Mouse (Mus musculus) gastrocnemius, postnatal 14 days (tissue): ENCODE measurements around the gene Srgn. TPM values are rescaled to one million over a fixed set of nuclear protein-coding genes. Genes with fewer than 3 reads are reported as not detected.

Experiments used
- DNase-seq: peaks from one replicate; pipeline ENCODE4 v3.0.0; 2021; ENCODE audit warnings: mixed read lengths
- intact Hi-C: fragments of 180-260 bp; cut with DNase I; formaldehyde crosslinking; loops from one replicate; pipeline ENCODE4 v1.15.1; 2025; ENCODE audit warnings: low total_unique reads
- total RNA-seq, 2 experiments: library from RNA; stranded (reverse); gene quantifications; 2 replicates each; pipeline ENCODE4 v1.2.3; 2021

Srgn gene
- total RNA-seq, 2 experiments from 2014 or later = 11.8 to 14.0 TPM

- peak; percentile 36 for DNase-seq
- intact Hi-C loops = no loop called here
These were observed 2.9 kb upstream of the Srgn start for GRCm38 (mm10) chr10:62530183-62530582.

GRCm38 (mm10) chr10:62522346-62522950 is 4.8 kb downstream of the Srgn start:
- no peak for DNase-seq
- intact Hi-C loops = no loop called here

- intact Hi-C loops = no loop called here
- DNase-seq = no peak
These were observed 5.5 kb downstream of the Srgn start for GRCm38 (mm10) chr10:62521763-62522162.

GRCm38 (mm10) chr10:62520911-62521310 is 6.3 kb downstream of the Srgn start:
- no peak for DNase-seq
- intact Hi-C loops = no loop called here

- DNase-seq = no peak
- intact Hi-C loops = no loop called here
These were observed 9.7 kb downstream of the Srgn start for GRCm38 (mm10) chr10:62517511-62517910.

- intact Hi-C loops = no loop called here
These were observed 14.4 kb downstream of the Srgn start for GRCm38 (mm10) chr10:62512855-62513254.

GRCm38 (mm10) chr10:62511528-62511927 is 15.7 kb downstream of the Srgn start:
- intact Hi-C loops = no loop called here

More at GRCm38 (mm10) chr10:62512855-62513254, 14.4 kb downstream of the Srgn start:
- no peak for DNase-seq

GRCm38 (mm10) chr10:62509032-62509656 is 18.1 kb downstream of the Srgn start:
- DNase-seq = no peak
- intact Hi-C loops = no loop called here

More at GRCm38 (mm10) chr10:62511528-62511927, 15.7 kb downstream of the Srgn start:
- no peak for DNase-seq

GRCm38 (mm10) chr10:62508459-62508858 is 18.8 kb downstream of the Srgn start:
- peak; percentile 22 for DNase-seq
- intact Hi-C loops = no loop called here

- DNase-seq = peak; percentile 61
- intact Hi-C loops = no loop called here
These were observed 19.5 kb downstream of the Srgn start for GRCm38 (mm10) chr10:62507591-62508308.

GRCm38 (mm10) chr10:62507071-62507470 is 20.2 kb downstream of the Srgn start:
- intact Hi-C loops = no loop called here
- DNase-seq = no peak

- intact Hi-C loops = no loop called here
These were observed 21.2 kb downstream of the Srgn start for GRCm38 (mm10) chr10:62506019-62506556.

GRCm38 (mm10) chr10:62505224-62505983 is 21.8 kb downstream of the Srgn start:
- DNase-seq = no peak
- intact Hi-C loops = no loop called here

More at GRCm38 (mm10) chr10:62506019-62506556, 21.2 kb downstream of the Srgn start:
- DNase-seq = no peak

GRCm38 (mm10) chr10:62503836-62504628 is 23.2 kb downstream of the Srgn start:
- no peak for DNase-seq
- intact Hi-C loops = no loop called here

- DNase-seq = no peak
- intact Hi-C loops = no loop called here
These were observed 23.9 kb downstream of the Srgn start for GRCm38 (mm10) chr10:62503353-62503752.

- intact Hi-C loops = loop anchor here (2.0 kb wide), 1 partner anchor 49 kb away; no protein-coding TSS in a partner anchor
- DNase-seq = no peak
These were observed 25.3 kb downstream of the Srgn start for GRCm38 (mm10) chr10:62501951-62502350.

GRCm38 (mm10) chr10:62500916-62501615 is 26.2 kb downstream of the Srgn start:
- intact Hi-C loops = loop anchor here (2.0 kb wide), 1 partner anchor 50 kb away; no protein-coding TSS in a partner anchor
- DNase-seq = no peak
